Mouse (Mus musculus): ENCODE data around the gene Cyp4a31. TPM values are rescaled to one million over a fixed set of nuclear protein-coding genes. Genes with fewer than 3 reads are reported as not detected.

The Cyp4a31 gene
- polyA plus RNA-seq (2017; shearing (Covaris generic)) = not detected

GRCm38 (mm10) chr4:115563401-115563800, at the start of gene Cyp4a31:
TSS of gene Cyp4a31 (plus strand) at chr4:115563649.

GRCm38 (mm10) chr4:115518000-115518399, 45.4 kb upstream of the Cyp4a31 start, which contains the start of gene Cyp4a10:
TSS of gene Cyp4a10 (plus strand) at chr4:115518264.

GRCm38 (mm10) chr4:115600611-115601010, 37.2 kb downstream of the Cyp4a31 start, which contains the start of gene Cyp4a32:
TSS of gene Cyp4a32 (plus strand) at chr4:115600969.

Other genes starting within 250 kb of the Cyp4a31 start
- not detected for gene Cyp4a12b, start 152.0 kb upstream of the Cyp4a31 start, polyA plus RNA-seq (2017; shearing (Covaris generic))
- gene Cyp4a30b, start 111.0 kb upstream of the Cyp4a31 start, polyA plus RNA-seq (2017; shearing (Covaris generic)) = not detected
- 0.54 TPM for gene Cyp4a14, start 67.5 kb upstream of the Cyp4a31 start, polyA plus RNA-seq (2017; shearing (Covaris generic))
- gene Cyp4a10, start 45.4 kb upstream of the Cyp4a31 start, polyA plus RNA-seq (2017; shearing (Covaris generic)) = not detected
- not detected for gene Cyp4a32, start 37.3 kb downstream of the Cyp4a31 start, polyA plus RNA-seq (2017; shearing (Covaris generic))
- not detected for gene Cyp4b1, start 84.1 kb downstream of the Cyp4a31 start, polyA plus RNA-seq (2017; shearing (Covaris generic))
- 37.7 TPM for gene Efcab14, start 174.1 kb downstream of the Cyp4a31 start, polyA plus RNA-seq (2017; shearing (Covaris generic))
- gene Tex38, start 217.4 kb downstream of the Cyp4a31 start, polyA plus RNA-seq (2017; shearing (Covaris generic)) = not detected
- gene Atpaf1, start 221.2 kb downstream of the Cyp4a31 start, polyA plus RNA-seq (2017; shearing (Covaris generic)) = 31.6 TPM

All from effector memory CD4-positive, alpha-beta T cell, adult 7 months (primary cell).